Mouse (Mus musculus): Measurements from ENCODE around the gene Rnf144b. TPM values are rescaled to one million over a fixed set of nuclear protein-coding genes. Genes with fewer than 3 reads are reported as not detected.

The Rnf144b gene
- polyA plus RNA-seq, 1 experiment from 2014 or later = 1.6 TPM

DNA sequence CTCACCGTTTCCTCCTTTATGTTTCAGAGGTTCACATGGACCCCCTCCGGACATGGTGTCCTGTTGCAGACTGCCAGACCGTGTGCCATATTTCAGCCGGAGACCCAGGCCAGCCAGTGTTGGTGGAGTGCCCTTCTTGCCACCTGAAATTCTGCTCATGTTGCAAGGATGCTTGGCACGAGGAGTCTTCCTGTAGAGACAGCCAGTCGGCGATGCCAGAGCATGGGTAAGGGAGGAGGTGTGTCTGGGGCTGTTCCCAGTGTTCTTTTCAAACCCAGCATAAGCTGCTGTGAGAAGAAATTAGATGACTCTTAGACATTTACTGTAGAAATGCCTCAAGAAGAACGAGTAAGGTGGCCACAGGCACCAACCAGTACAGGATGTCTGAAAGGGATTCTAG, 114.9 kb downstream of the Rnf144b start:
- 82% methylated on average over 8 of the region's 8 CpGs for WGBS (ENCODE audit: insufficient replicate concordance)
- no peak for ATAC-seq (replicated peaks; ENCODE audit: insufficient number of reproducible peaks, low FRiP score, low TSS enrichment)

DNA sequence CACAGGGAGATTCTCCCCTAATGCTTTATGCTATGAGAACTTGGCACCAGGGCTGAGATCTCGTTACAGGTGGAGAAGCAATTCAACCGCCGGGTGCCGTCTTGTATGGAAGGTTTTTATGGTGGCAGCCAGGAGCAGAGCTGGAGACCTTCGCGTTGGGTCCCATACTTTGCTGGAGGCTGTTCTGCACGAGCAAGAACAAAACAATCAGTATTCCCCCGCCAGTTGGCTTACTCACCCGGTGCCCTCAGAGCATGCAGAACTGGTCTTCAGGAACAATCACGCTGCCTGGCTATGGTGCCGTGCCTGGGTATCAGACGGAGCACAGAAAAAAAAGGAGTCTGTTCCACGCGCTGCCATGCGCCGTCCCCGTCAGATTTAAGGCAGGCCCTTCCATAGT, 115.7 kb downstream of the Rnf144b start:
- Histone ChIP-seq H3K27ac (ENCODE audit: low read depth, low read length) (no peak overlapping the region), H3K9me3 (replicated peaks; ENCODE audit: control insufficient read depth, low read length) (no peaks in the 10 kb centered on the region), H3K4me1 (ENCODE audit: control insufficient read depth, insufficient read depth, low read length) (peaks cover 5% of the 10 kb centered on the region; the same call in 1 of the 2 replicates), H3K4me2 (no peak overlapping the region), H3K4me3 (ENCODE audit: low read depth, low read length) (no peak overlapping the region), H3K36me3 (ENCODE audit: control insufficient read depth, insufficient read depth, low read length) (no peaks in the 10 kb centered on the region), H3K9ac (ENCODE audit: low read depth, low read length) (no peak overlapping the region), H3K27me3 (ENCODE audit: control insufficient read depth, insufficient read depth, low read length) (no peaks in the 10 kb centered on the region)
- 86% methylated on average over 17 of the region's 17 CpGs for WGBS (ENCODE audit: insufficient replicate concordance)
- ATAC-seq (replicated peaks; ENCODE audit: insufficient number of reproducible peaks, low FRiP score, low TSS enrichment) = no peak

More for the DNA sequence above, 114.9 kb downstream of the Rnf144b start:
- Histone ChIP-seq H3K9me3 (replicated peaks; ENCODE audit: control insufficient read depth, low read length) (no peaks in the 10 kb centered on the region), H3K4me2 (no peak overlapping the region), H3K4me3 (ENCODE audit: low read depth, low read length) (no peak overlapping the region), H3K27me3 (ENCODE audit: control insufficient read depth, insufficient read depth, low read length) (no peaks in the 10 kb centered on the region), H3K27ac (ENCODE audit: low read depth, low read length) (no peak overlapping the region), H3K36me3 (ENCODE audit: control insufficient read depth, insufficient read depth, low read length) (no peaks in the 10 kb centered on the region), H3K9ac (ENCODE audit: low read depth, low read length) (no peak overlapping the region), H3K4me1 (ENCODE audit: control insufficient read depth, insufficient read depth, low read length) (peaks cover 5% of the 10 kb centered on the region; the same call in 1 of the 2 replicates)

DNA sequence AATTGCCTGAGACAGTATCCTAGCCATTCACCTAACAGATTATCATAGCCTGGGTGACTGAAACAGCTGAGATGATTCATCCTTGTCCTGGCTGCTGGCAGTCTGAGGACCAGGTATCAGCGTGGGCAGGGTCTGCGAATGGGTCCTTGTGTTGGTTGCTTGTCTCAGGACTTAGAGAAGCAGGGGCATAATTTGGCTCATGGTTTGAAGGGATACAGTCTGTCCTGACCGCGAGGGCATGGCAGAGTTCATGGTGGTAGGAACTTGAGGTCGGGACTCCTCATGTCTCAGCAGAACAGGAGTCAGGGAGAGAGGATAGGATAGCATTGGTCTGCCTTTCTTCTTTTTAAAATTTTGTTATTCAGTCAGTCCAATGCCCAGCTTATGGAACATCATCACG, 121.1 kb downstream of the Rnf144b start:
- H3K27me3 ChIP-seq (ENCODE audit: control insufficient read depth, insufficient read depth, low read length) = no peaks in the 10 kb centered on the region
- WGBS (ENCODE audit: insufficient replicate concordance) = 83% methylated on average over 6 of the region's 6 CpGs
- ATAC-seq (replicated peaks; ENCODE audit: insufficient number of reproducible peaks, low FRiP score, low TSS enrichment) = no peak
- H3K27ac ChIP-seq (ENCODE audit: low read depth, low read length) = no peak overlapping the region
- H3K9ac ChIP-seq (ENCODE audit: low read depth, low read length) = no peak overlapping the region
- H3K36me3 ChIP-seq (ENCODE audit: control insufficient read depth, insufficient read depth, low read length) = no peaks in the 10 kb centered on the region
- no peak overlapping the region for H3K4me2 ChIP-seq
- H3K9me3 ChIP-seq (replicated peaks; ENCODE audit: control insufficient read depth, low read length) = no peaks in the 10 kb centered on the region
- H3K4me1 ChIP-seq (ENCODE audit: control insufficient read depth, insufficient read depth, low read length) = peaks cover 23% of the 10 kb centered on the region
- no peak overlapping the region for H3K4me3 ChIP-seq (ENCODE audit: low read depth, low read length)

DNA sequence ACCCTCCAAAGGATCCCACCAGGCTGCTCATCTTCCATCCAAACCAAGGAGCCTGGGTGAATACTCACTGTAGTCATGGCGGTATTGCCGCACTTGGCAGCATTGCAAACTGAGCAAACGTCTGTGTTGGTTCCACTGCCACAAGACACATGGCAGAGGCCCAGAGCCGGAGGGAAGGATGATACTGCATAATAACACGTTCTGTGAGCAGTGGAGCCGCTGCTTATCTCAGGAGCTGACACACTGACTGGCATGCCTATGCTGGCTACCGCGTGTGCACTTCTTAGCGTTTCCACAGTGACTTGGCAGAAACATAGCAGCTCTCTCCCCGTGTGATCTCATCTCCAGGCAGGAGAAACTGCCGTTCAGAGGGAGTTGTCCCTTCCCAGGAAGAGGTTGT, 122.3 kb downstream of the Rnf144b start:
- no peaks in the 10 kb centered on the region for H3K36me3 ChIP-seq (ENCODE audit: control insufficient read depth, insufficient read depth, low read length)
- no peaks in the 10 kb centered on the region for H3K27me3 ChIP-seq (ENCODE audit: control insufficient read depth, insufficient read depth, low read length)
- no peak overlapping the region for H3K27ac ChIP-seq (ENCODE audit: low read depth, low read length)
- WGBS (ENCODE audit: insufficient replicate concordance) = 41% methylated on average over 11 of the region's 11 CpGs
- 0 out of 2 replicates have a peak overlapping the region, but pooled peaks have one; percentile 3 for H3K9ac ChIP-seq (ENCODE audit: low read depth, low read length)
- no peak overlapping the region for H3K4me3 ChIP-seq (ENCODE audit: low read depth, low read length)
- H3K9me3 ChIP-seq (replicated peaks; ENCODE audit: control insufficient read depth, low read length) = no peaks in the 10 kb centered on the region
- peak overlapping the region; percentile 2; the same call in 1 of the 2 replicates for H3K4me2 ChIP-seq
- peaks cover 23% of the 10 kb centered on the region for H3K4me1 ChIP-seq (ENCODE audit: control insufficient read depth, insufficient read depth, low read length)
- ATAC-seq (replicated peaks; ENCODE audit: insufficient number of reproducible peaks, low FRiP score, low TSS enrichment) = no peak

DNA sequence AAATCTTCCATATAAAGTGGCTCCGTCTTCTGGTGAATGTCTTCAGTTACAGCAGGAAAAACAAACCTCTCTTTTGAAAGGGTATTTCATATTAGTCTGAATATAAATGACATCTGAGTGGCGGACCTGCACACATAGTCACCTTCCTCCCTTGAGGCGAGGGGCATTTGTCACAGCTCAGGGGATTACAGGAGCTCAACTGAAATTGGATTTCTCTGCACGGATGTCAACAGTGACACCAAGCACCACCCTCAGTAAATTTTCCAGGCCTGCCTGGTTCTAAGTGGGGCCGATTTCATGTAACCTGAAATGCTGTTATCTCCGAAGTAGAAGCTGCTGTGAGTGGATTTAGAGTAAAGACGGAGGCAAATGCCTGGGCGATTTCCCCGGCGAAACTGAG, 124.0 kb downstream of the Rnf144b start:
- Histone ChIP-seq H3K27me3 (ENCODE audit: control insufficient read depth, insufficient read depth, low read length) (no peaks in the 10 kb centered on the region), H3K36me3 (ENCODE audit: control insufficient read depth, insufficient read depth, low read length) (no peaks in the 10 kb centered on the region), H3K9ac (ENCODE audit: low read depth, low read length) (no peak overlapping the region), H3K4me1 (ENCODE audit: control insufficient read depth, insufficient read depth, low read length) (peaks cover 23% of the 10 kb centered on the region), H3K4me3 (ENCODE audit: low read depth, low read length) (no peak overlapping the region), H3K4me2 (no peak overlapping the region), H3K9me3 (replicated peaks; ENCODE audit: control insufficient read depth, low read length) (no peaks in the 10 kb centered on the region), H3K27ac (ENCODE audit: low read depth, low read length) (no peak overlapping the region)
- WGBS (ENCODE audit: insufficient replicate concordance) = 46% methylated on average over 10 of the region's 10 CpGs
- ATAC-seq (replicated peaks; ENCODE audit: insufficient number of reproducible peaks, low FRiP score, low TSS enrichment) = no peak

DNA sequence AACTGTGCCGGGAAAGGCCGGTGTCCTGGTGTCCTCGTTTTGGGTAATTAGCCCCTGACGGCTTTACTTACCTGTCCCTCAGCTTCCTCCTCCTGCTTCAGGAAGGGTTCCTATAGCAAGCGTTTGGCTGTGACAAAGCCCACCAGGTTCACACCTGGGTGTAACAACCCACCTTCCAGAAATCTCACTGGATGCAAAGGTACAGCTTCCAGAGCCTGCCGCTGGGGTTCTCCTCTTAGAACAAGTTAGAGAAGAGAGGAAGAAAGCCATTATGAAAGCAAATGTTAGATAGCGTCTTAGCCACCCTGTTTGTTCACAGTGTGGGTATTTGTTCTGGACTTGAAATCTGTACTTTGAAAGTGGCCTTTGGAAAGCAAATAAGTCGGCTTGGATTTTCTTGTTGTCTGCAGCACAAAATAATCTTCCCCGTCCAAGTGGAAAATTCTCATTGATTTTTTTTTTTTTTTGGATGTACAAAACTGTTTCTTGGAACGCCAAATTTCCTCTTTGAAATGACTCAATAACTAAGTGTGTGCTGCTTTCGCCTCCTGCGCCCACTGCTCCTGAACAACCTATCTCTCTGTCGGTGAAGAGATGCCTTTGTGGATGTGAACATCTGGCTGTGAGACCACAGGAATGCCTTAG, 124.8 kb downstream of the Rnf144b start:
- no peak overlapping the region for H3K4me3 ChIP-seq (ENCODE audit: low read depth, low read length)
- H3K9me3 ChIP-seq (replicated peaks; ENCODE audit: control insufficient read depth, low read length) = no peaks in the 10 kb centered on the region
- no peak overlapping the region for H3K9ac ChIP-seq (ENCODE audit: low read depth, low read length)
- H3K36me3 ChIP-seq (ENCODE audit: control insufficient read depth, insufficient read depth, low read length) = no peaks in the 10 kb centered on the region
- H3K4me1 ChIP-seq (ENCODE audit: control insufficient read depth, insufficient read depth, low read length) = peaks cover 23% of the 10 kb centered on the region
- WGBS (ENCODE audit: insufficient replicate concordance) = 53% methylated on average over 13 of the region's 13 CpGs
- H3K4me2 ChIP-seq = no peak overlapping the region
- no peak overlapping the region for H3K27ac ChIP-seq (ENCODE audit: low read depth, low read length)
- H3K27me3 ChIP-seq (ENCODE audit: control insufficient read depth, insufficient read depth, low read length) = no peaks in the 10 kb centered on the region
- ATAC-seq (replicated peaks; ENCODE audit: insufficient number of reproducible peaks, low FRiP score, low TSS enrichment) = no peak

DNA sequence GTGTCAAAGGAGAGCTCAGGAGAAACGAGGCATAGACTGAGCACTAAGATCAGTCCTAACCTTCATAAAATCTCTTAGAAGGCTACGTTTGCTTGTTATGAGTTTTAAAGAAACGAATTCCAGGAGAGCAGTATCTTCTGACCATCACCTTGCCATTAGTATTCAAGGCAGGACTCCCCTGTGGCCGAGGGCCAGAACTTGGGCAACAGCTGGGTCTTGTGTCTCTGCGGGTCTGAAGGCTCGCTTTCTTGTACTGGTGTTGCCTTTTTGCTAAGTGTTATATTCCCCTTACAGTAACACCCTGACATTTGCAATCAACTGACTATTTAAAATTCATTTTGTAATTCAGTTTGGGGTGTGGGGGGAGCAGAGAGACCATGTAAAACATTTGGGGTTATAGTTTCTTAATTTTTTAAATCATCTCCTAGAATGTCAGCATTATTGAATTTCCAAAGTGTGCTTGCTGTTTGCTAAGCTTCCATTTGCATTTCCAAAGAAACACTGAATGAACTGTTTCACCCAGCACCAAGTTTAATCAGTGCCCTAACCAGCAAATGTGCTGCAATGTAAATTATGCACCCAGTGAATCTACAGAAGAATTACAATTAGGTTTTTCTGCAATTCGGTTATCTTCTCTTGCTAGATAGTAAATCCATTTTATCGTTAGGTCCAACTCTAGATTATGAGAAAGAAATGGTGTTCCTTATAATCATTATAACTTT, 126.0 kb downstream of the Rnf144b start:
- H3K9ac ChIP-seq (ENCODE audit: low read depth, low read length) = no peak overlapping the region
- WGBS (ENCODE audit: insufficient replicate concordance) = 74% methylated on average over 8 of the region's 8 CpGs
- no peaks in the 10 kb centered on the region for H3K36me3 ChIP-seq (ENCODE audit: control insufficient read depth, insufficient read depth, low read length)
- no peak overlapping the region for H3K27ac ChIP-seq (ENCODE audit: low read depth, low read length)
- H3K4me1 ChIP-seq (ENCODE audit: control insufficient read depth, insufficient read depth, low read length) = peaks cover 23% of the 10 kb centered on the region
- no peak overlapping the region for H3K4me3 ChIP-seq (ENCODE audit: low read depth, low read length)
- no peaks in the 10 kb centered on the region for H3K27me3 ChIP-seq (ENCODE audit: control insufficient read depth, insufficient read depth, low read length)
- no peaks in the 10 kb centered on the region for H3K9me3 ChIP-seq (replicated peaks; ENCODE audit: control insufficient read depth, low read length)
- no peak for ATAC-seq (replicated peaks; ENCODE audit: insufficient number of reproducible peaks, low FRiP score, low TSS enrichment)
- H3K4me2 ChIP-seq = no peak overlapping the region

DNA sequence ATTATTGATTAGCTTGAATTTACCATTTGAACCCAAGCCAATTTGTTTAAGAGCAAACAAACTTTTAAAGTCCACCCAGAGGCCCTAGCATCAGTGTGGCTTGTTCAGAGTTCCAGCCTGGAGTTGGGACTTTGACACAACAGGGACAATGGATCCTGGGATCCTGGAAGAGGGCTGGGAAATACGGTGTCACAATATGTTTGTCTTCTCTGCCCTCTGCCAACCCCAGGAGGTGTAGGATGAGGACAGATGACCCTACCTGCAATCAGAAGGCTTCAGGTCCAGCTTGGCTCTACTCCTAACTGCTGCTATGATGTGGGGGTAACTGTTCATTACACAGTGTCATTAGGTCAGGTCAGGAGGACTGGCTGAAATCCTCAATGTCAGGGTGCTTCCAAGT, 128.2 kb downstream of the Rnf144b start:
- no peaks in the 10 kb centered on the region for H3K27me3 ChIP-seq (ENCODE audit: control insufficient read depth, insufficient read depth, low read length)
- no peaks in the 10 kb centered on the region for H3K36me3 ChIP-seq (ENCODE audit: control insufficient read depth, insufficient read depth, low read length)
- no peak overlapping the region for H3K9ac ChIP-seq (ENCODE audit: low read depth, low read length)
- no peak overlapping the region for H3K4me3 ChIP-seq (ENCODE audit: low read depth, low read length)
- H3K27ac ChIP-seq (ENCODE audit: low read depth, low read length) = no peak overlapping the region
- ATAC-seq (replicated peaks; ENCODE audit: insufficient number of reproducible peaks, low FRiP score, low TSS enrichment) = no peak
- H3K4me2 ChIP-seq = no peak overlapping the region
- H3K9me3 ChIP-seq (replicated peaks; ENCODE audit: control insufficient read depth, low read length) = no peaks in the 10 kb centered on the region
- H3K4me1 ChIP-seq (ENCODE audit: control insufficient read depth, insufficient read depth, low read length) = peaks cover 10% of the 10 kb centered on the region
- whole genome bisulfite sequencing (ENCODE audit: insufficient replicate concordance) = 87% methylated on average over 1 of the region's 1 CpGs

Data from heart, embryonic 11.5 days (tissue).